Mouse (Mus musculus) brown adipose tissue, adult 24 weeks (tissue): ENCODE data around the gene Gnb1l. TPM values are rescaled to one million over a fixed set of nuclear protein-coding genes. Genes with fewer than 3 reads are reported as not detected.

Experiments used
- H3K27ac ChIP-seq: fragments of 200-500 bp; replicated peaks from 2 replicates; pipeline ENCODE4 v1.5.1; 2012; ENCODE audit warnings: low read depth, mild to moderate bottlenecking, low read length
- H3K4me1 ChIP-seq: fragments of 200-500 bp; 2 replicates; pipeline ENCODE4 v1.6.1; 2012; ENCODE audit warnings: low read length, mixed read lengths; ENCODE audit not compliant: control insufficient read depth, insufficient read depth, insufficient read length
- H3K4me3 ChIP-seq: fragments of 200-500 bp; 2 replicates; pipeline ENCODE4 v1.5.1; 2012; ENCODE audit warnings: low read depth, mild to moderate bottlenecking, low read length, moderate library complexity; ENCODE audit not compliant: insufficient read depth
- polyA plus RNA-seq: library from polyadenylated mRNA; stranded (reverse); fragments of >200 nt; gene quantifications from 2 replicates; pipeline ENCODE4 v1.2.4, GENCODE M21; 2012; ENCODE audit not compliant: missing spikeins, insufficient read depth, insufficient read length

Gene Gnb1l
- polyA plus RNA-seq, 1 experiment = 4.3 TPM

GRCm38 (mm10) chr16:18552106-18552710, 53.7 kb downstream of the Gnb1l start:
- Histone ChIP-seq H3K27ac (no peak overlapping the region), H3K4me1 (no peaks in the 10 kb centered on the region), H3K4me3 (no peak overlapping the region)

GRCm38 (mm10) chr16:18554721-18555120, 56.2 kb downstream of the Gnb1l start:
- H3K4me3 ChIP-seq = no peak overlapping the region
- no peak overlapping the region for H3K27ac ChIP-seq
- no peaks in the 10 kb centered on the region for H3K4me1 ChIP-seq

- Histone ChIP-seq H3K4me3 (no peak overlapping the region), H3K4me1 (no peaks in the 10 kb centered on the region), H3K27ac (no peak overlapping the region)
These were observed 56.9 kb downstream of the Gnb1l start for GRCm38 (mm10) chr16:18555235-18555935.

- no peak overlapping the region for H3K4me3 ChIP-seq
- no peak overlapping the region for H3K27ac ChIP-seq
- no peaks in the 10 kb centered on the region for H3K4me1 ChIP-seq
These were observed 57.9 kb downstream of the Gnb1l start for GRCm38 (mm10) chr16:18556461-18556860.

- no peaks in the 10 kb centered on the region for H3K4me1 ChIP-seq
- no peak overlapping the region for H3K4me3 ChIP-seq
- H3K27ac ChIP-seq = no peak overlapping the region
These were observed 66.0 kb downstream of the Gnb1l start for GRCm38 (mm10) chr16:18564472-18564871.

GRCm38 (mm10) chr16:18568599-18568998, 70.1 kb downstream of the Gnb1l start:
- Histone ChIP-seq H3K27ac (no peak overlapping the region), H3K4me1 (no peaks in the 10 kb centered on the region), H3K4me3 (no peak overlapping the region)

GRCm38 (mm10) chr16:18574196-18574595, 75.7 kb downstream of the Gnb1l start:
- Histone ChIP-seq H3K4me3 (no peak overlapping the region), H3K27ac (no peak overlapping the region), H3K4me1 (no peaks in the 10 kb centered on the region; the same call in 1 of the 2 replicates)

- Histone ChIP-seq H3K4me1 (no peaks in the 10 kb centered on the region; the same call in 1 of the 2 replicates), H3K4me3 (no peak overlapping the region), H3K27ac (no peak overlapping the region)
These were observed 78.6 kb downstream of the Gnb1l start for GRCm38 (mm10) chr16:18577071-18577470.

- Histone ChIP-seq H3K4me1 (no peaks in the 10 kb centered on the region; the same call in none of the 2 replicates), H3K4me3 (no peak overlapping the region), H3K27ac (no peak overlapping the region)
These were observed 79.2 kb downstream of the Gnb1l start for GRCm38 (mm10) chr16:18577599-18578160.

- Histone ChIP-seq H3K27ac (no peak overlapping the region), H3K4me3 (no peak overlapping the region), H3K4me1 (no peaks in the 10 kb centered on the region; the same call in none of the 2 replicates)
These were observed 81.9 kb downstream of the Gnb1l start for GRCm38 (mm10) chr16:18580389-18580788.

- no peak overlapping the region for H3K27ac ChIP-seq
- peak overlapping the region; percentile 50 for H3K4me3 ChIP-seq
- H3K4me1 ChIP-seq = no peaks in the 10 kb centered on the region; the same call in none of the 2 replicates
These were observed 82.6 kb downstream of the Gnb1l start for GRCm38 (mm10) chr16:18581050-18581622.

GRCm38 (mm10) chr16:18581623-18582205, 83.2 kb downstream of the Gnb1l start:
- H3K4me1 ChIP-seq = no peaks in the 10 kb centered on the region; the same call in none of the 2 replicates
- peak overlapping the region; percentile 50 for H3K4me3 ChIP-seq
- H3K27ac ChIP-seq = no peak overlapping the region

- H3K4me3 ChIP-seq = peak overlapping the region; percentile 50
These were observed 84.1 kb downstream of the Gnb1l start for GRCm38 (mm10) chr16:18582426-18583148.

GRCm38 (mm10) chr16:18583169-18583568, 84.7 kb downstream of the Gnb1l start:
- no peak overlapping the region for H3K4me3 ChIP-seq
- no peaks in the 10 kb centered on the region; the same call in none of the 2 replicates for H3K4me1 ChIP-seq
- no peak overlapping the region for H3K27ac ChIP-seq

More at GRCm38 (mm10) chr16:18582426-18583148, 84.1 kb downstream of the Gnb1l start:
- Histone ChIP-seq H3K27ac (no peak overlapping the region), H3K4me1 (no peaks in the 10 kb centered on the region; the same call in none of the 2 replicates)
